8 mouse cellular contexts compared by ENCODE assay signal in the genomic region with DNA sequence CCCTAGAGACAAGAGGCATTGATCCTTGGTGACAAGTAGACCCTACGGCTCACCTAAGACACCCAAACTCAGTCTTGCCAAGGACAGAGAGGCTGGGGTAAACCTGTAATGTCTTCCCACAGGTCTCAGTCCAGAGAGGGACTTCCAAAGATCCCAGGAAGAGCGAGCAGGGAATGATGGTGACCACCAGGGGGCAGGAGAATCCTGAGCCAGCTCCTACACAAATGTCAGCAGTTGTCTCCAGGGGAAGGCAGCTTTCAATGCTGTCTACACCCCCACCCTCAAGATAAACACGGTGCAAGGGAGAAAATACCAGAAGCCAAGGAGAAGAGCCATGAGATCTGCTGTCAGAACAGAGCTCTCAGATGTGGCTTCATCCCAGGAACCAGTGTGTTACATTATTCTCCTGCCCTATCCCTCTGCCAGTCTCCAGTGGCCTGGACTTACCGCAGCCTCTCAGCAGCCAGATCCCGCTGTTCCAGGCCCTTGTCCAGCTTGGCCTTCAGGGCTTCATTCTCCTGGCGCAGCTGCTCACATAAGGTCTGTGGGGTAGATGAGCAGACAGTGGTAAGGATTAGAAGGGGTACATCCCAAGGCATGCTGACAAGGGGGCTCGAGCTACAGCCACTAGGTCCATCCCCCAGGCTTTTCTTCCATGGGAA. TPM values are rescaled to one million over a fixed set of nuclear protein-coding genes. Genes with fewer than 3 reads are reported as not detected.
DNase-seq lines count a peak whose midpoint lies in the region; ATAC-seq and TF ChIP-seq lines count a peak whose summit lies in the region.

No protein-coding gene starts in this region.

- no peak overlapping the region for H3K9ac ChIP-seq in heart, postnatal 0 days (replicated peaks; ENCODE audit: low read depth, low read length)
- H3K9ac ChIP-seq in limb, embryonic 11.5 days (ENCODE audit: low read length) = no peak overlapping the region

- TF ChIP-seq CTCF in heart, postnatal 0 days (IDR thresholded peaks at IDR 0.05; ENCODE audit: low read depth) = peak; percentile 75

- peaks cover 80% of the 10 kb centered on the region for H3K36me3 ChIP-seq in heart, postnatal 0 days (replicated peaks; ENCODE audit: control insufficient read depth, insufficient read depth, low read length)
- H3K36me3 ChIP-seq in limb, embryonic 11.5 days (ENCODE audit: control insufficient read depth, insufficient read depth, low read length) = no peaks in the 10 kb centered on the region; the same call in 1 of the 2 replicates

- H3K9me3 ChIP-seq in heart, postnatal 0 days (replicated peaks; ENCODE audit: control insufficient read depth, low read length) = no peaks in the 10 kb centered on the region
- H3K9me3 ChIP-seq in limb, embryonic 11.5 days (ENCODE audit: control insufficient read depth, low read length) = no peaks in the 10 kb centered on the region

- DNase-seq in left cerebral cortex, adult 18-20 months (ENCODE audit: low spot score in 2 of 2) = peak; percentile 44 to 69
- DNase-seq in left cerebral cortex, adult 11 months (ENCODE audit: low spot score) = no peak
- peak; percentile 39 for DNase-seq in Muller cell, postnatal 12 days (ENCODE audit: inconsistent ontology term)
- peak; percentile 65 to 77 for DNase-seq in cerebellum, adult 18-20 months
- peak; percentile 54 for DNase-seq in heart, postnatal 0 days (ENCODE audit: low spot score)
- DNase-seq in limb, embryonic 11.5 days (ENCODE audit: low spot score) = peak; percentile 62
- DNase-seq in retina, postnatal 7 days (ENCODE audit: low read depth, low spot score) = peak; percentile 44
- DNase-seq in natural killer cell, adult 2 months (ENCODE audit: low spot score in 2 of 2) = no peak

- TF ChIP-seq EP300 in heart, postnatal 0 days (IDR thresholded peaks at IDR 0.05; ENCODE audit: low read depth) = no peak

- no peak overlapping the region for H3K4me3 ChIP-seq in heart, postnatal 0 days (ENCODE audit: low read depth, low read length)
- H3K4me3 ChIP-seq in limb, embryonic 11.5 days (ENCODE audit: low read depth, low read length) = no peak overlapping the region

- H3K4me1 ChIP-seq in heart, postnatal 0 days (ENCODE audit: control insufficient read depth, insufficient read depth) = no peaks in the 10 kb centered on the region
- H3K4me1 ChIP-seq in limb, embryonic 11.5 days (ENCODE audit: control insufficient read depth, insufficient read depth, low read length) = no peaks in the 10 kb centered on the region

- ATAC-seq in heart, postnatal 0 days (ENCODE audit: insufficient read depth, low read depth) = no peak
- no peak for ATAC-seq in limb, embryonic 11.5 days (ENCODE audit: insufficient number of reproducible peaks, low FRiP score, low TSS enrichment, low read depth)

- no peak overlapping the region for H3K27ac ChIP-seq in heart, postnatal 0 days (ENCODE audit: low read depth)
- no peak overlapping the region for H3K27ac ChIP-seq in limb, embryonic 11.5 days (replicated peaks; ENCODE audit: low read depth, low read length)

- H3K4me2 ChIP-seq in heart, postnatal 0 days (ENCODE audit: low read depth, low read length) = no peak overlapping the region
- H3K4me2 ChIP-seq in limb, embryonic 11.5 days (ENCODE audit: low read depth, severe bottlenecking) = no peak overlapping the region

- no peaks in the 10 kb centered on the region for H3K27me3 ChIP-seq in heart, postnatal 0 days (ENCODE audit: control insufficient read depth, insufficient read depth, low read length)
- no peaks in the 10 kb centered on the region for H3K27me3 ChIP-seq in limb, embryonic 11.5 days (ENCODE audit: control insufficient read depth, insufficient read depth, low read length)

- 48% methylated on average over 7 of the region's 7 CpGs for WGBS in heart, postnatal 0 days
- WGBS in limb, embryonic 11.5 days = 75% methylated on average over 7 of the region's 7 CpGs

RNA-seq across cellular contexts. Expression of a gene that starts 28.2 kb away (rescaled TPM):
- 10 to 100 TPM in 1 of 2 experiments, 1 to 10 TPM in 1; 8.6 to 10.3 TPM for total RNA-seq in left cerebral cortex, adult 18-20 months (2021)
- 114 and 243 TPM in 2 replicates for total RNA-seq in heart, postnatal 0 days (2014; rRNA removed; ENCODE audit: low replicate concordance)
- polyA plus RNA-seq in heart, postnatal 0 days (2015; fragmentation: Nextera tagmentation; extraction: Ambion mirVana) = 788 and 904 TPM in 2 replicates
- polyA plus RNA-seq in limb, embryonic 11.5 days (2014; fragmentation: Nextera tagmentation; extraction: Ambion mirVana) = 48.2 and 49.9 TPM in 2 replicates

RNA-seq across cellular contexts. Expression of a gene that starts 32.3 kb away (rescaled TPM):
- 10 to 100 TPM; 34.7 to 35.6 TPM for total RNA-seq in left cerebral cortex, adult 18-20 months (2021)
- 16.6 and 19.9 TPM in 2 replicates for total RNA-seq in heart, postnatal 0 days (2014; rRNA removed; ENCODE audit: low replicate concordance)
- 19.7 and 22.7 TPM in 2 replicates for polyA plus RNA-seq in heart, postnatal 0 days (2015; fragmentation: Nextera tagmentation; extraction: Ambion mirVana)
- 13.3 and 13.4 TPM in 2 replicates for polyA plus RNA-seq in limb, embryonic 11.5 days (2014; fragmentation: Nextera tagmentation; extraction: Ambion mirVana)

Comparison
In these comparisons a context has a peak if more than half of its experiments do, and no peak if none do; other contexts are left out.
1. DNase-seq: peak in left cerebral cortex, adult 18-20 months (2 of 2), Muller cell, postnatal 12 days (single experiment), cerebellum, adult 18-20 months (2 of 2), heart, postnatal 0 days (single experiment), limb, embryonic 11.5 days (single experiment) and retina, postnatal 7 days (single experiment); none in left cerebral cortex, adult 11 months (single experiment) and natural killer cell, adult 2 months (0 of 2).
2. RNA of a gene that starts 28.2 kb away (total RNA-seq): 114 to 243 TPM in heart, postnatal 0 days; 8.6 to 10.3 TPM in left cerebral cortex, adult 18-20 months; every median in the first group is over 10 times any median in the second.